Mouse (Mus musculus): Measurements from ENCODE around the gene Dnajc7. TPM values are rescaled to one million over a fixed set of nuclear protein-coding genes. Genes with fewer than 3 reads are reported as not detected.
"Not testable (repeated sequence)": the region's sequence is repeated elsewhere in the genome, so short reads cannot be mapped to it uniquely, and the experiment has no call there.

Dnajc7 gene
- polyA plus RNA-seq, 1 experiment from 2014 or later, result 109 TPM

DNA sequence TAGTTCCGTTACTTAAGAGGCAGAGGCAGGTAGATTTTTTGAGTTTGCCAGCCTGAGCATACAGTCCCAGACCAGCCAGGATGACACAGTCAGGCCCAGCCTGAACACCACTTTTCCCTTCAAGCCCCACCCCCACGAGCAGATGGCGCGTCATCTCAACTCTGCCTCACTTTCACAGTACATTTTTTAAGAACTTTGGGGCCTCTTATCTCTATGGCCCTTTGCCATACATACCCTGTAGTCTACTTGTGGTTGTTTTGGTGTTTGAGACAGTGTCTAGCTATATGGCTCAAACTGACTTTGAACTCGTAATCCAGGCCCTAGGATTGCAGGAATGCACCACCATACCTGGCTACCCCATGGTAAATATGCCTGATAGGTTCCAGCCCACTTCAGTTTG lies 8.1 kb upstream of the Dnajc7 start:
- no peak overlapping the region for H3K9ac ChIP-seq
- peaks cover 55% of the 10 kb centered on the region for H3K4me1 ChIP-seq
- whole genome bisulfite sequencing (ENCODE audit: insufficient replicate concordance), result 69% methylated on average over 5 of the region's 5 CpGs

DNA sequence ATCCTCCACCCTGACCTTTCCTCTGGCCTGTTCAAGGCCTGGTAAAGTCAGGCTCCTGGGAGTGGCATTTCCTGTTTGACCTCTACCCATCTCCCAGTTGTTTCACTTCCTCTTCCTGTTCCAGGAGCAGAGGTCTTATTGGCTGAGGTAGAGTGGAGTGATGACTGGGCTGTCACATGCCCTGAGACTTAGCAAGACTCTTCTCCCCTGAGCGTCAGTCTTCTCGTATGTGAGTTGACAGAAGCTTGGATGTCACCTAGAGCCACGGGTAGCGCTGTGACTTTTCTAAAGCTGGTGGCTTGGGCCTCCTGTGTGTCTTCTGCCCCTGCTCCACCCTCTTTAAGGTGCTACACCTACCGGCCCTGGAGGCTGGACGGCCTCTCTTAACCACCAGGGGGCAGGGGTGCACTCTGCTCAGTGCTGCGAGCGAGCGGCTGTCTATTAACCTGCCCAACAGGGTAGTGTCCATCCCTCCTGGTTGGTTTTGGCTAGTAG lies 6.8 kb upstream of the Dnajc7 start:
- peak; percentile 69 for ATAC-seq
- Histone ChIP-seq H3K27ac (peak overlapping the region; percentile 16; the same call in 1 of the 2 replicates), H3K4me3 (no peak overlapping the region), H3K36me3 (peaks cover 30% of the 10 kb centered on the region), H3K4me2 (peak overlapping the region; percentile 35), H3K27me3 (replicated peaks) (peaks cover 20% of the 10 kb centered on the region), H3K4me1 (peaks cover 61% of the 10 kb centered on the region), H3K9me3 (replicated peaks) (no peaks in the 10 kb centered on the region), H3K9ac (no peak overlapping the region)
- 11% methylated on average over 9 of the region's 9 CpGs for whole genome bisulfite sequencing (ENCODE audit: insufficient replicate concordance)

More for the DNA sequence above, 8.1 kb upstream of the Dnajc7 start:
- Histone ChIP-seq H3K36me3 (peaks cover 30% of the 10 kb centered on the region), H3K9me3 (replicated peaks) (no peaks in the 10 kb centered on the region), H3K4me2 (no peak overlapping the region), H3K4me3 (no peak overlapping the region), H3K27me3 (replicated peaks) (peaks cover 31% of the 10 kb centered on the region), H3K27ac (no peak overlapping the region)
- ATAC-seq, result no peak

DNA sequence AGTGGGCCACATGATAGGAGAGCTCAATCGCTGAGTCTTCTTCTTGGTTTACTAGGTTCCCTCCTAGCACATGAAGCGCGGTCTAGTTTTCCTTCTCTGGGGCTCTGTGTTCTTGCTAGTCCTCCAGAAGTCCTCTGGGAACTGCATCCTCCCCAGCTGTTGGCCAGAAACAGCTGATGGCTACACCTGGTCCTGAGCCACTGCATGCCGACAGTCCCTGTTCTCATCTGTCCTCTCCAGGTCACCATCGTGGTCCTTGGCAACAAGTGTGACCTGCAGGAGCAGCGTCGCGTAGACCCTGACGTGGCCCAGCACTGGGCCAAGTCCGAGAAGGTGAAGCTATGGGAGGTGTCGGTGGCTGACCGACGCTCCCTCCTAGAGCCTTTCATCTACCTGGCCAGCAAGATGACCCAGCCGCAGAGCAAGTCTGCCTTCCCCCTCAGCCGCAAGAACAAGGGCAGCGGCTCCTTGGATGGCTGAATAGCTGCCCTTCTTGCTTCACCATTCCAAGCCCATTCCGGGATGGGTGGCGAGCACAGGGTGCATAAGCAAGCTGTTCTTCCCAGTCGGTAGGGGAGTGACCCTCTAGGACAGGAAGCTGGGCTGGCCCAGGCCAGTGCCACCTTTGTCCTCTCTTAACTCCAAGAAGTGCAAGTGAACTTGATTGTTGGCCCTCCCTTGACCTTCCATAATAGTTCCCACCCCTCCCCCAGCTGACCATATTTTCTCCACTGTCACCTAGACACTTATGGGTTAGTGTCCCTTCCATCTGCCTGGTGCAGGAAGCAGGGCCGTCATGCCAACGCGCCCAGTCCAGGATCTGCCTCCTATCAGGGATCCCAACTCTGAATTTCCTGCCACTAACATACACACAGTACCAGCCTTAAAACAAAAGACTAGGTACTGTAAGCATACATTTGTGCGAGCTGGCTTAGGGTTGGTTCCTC lies 6.1 kb upstream of the Dnajc7 start:
- Histone ChIP-seq H3K27me3 (replicated peaks) (peaks cover 20% of the 10 kb centered on the region), H3K9ac (no peak overlapping the region), H3K4me3 (no peak overlapping the region), H3K4me1 (peaks cover 61% of the 10 kb centered on the region), H3K36me3 (peaks cover 30% of the 10 kb centered on the region), H3K27ac (peak overlapping the region; percentile 10; the same call in 1 of the 2 replicates), H3K4me2 (peak overlapping the region; percentile 35; the same call in 1 of the 2 replicates), H3K9me3 (replicated peaks) (no peaks in the 10 kb centered on the region)
- ATAC-seq, result no peak
- WGBS (ENCODE audit: insufficient replicate concordance), result 86% methylated on average over 23 of the region's 23 CpGs

DNA sequence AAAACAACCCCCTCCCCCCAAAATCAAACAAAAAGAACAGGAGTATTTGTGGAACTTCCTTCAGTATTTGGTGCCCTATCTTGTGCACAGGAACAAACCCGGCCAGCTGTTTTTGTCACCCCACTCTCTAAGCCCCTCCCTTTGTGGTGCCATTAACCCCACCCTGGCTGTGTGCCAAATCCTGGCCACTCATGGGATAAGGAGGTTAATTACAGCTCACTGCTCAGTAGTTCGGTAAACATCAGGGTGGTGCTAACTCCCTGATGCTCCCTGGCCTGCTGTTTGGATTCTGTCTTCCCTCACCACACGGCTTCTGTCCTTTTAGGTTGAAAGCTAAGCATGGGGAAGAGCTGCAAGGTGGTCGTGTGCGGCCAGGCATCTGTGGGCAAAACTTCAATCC lies 3.9 kb upstream of the Dnajc7 start:
- peaks cover 30% of the 10 kb centered on the region for H3K36me3 ChIP-seq
- ATAC-seq, result no peak
- peak overlapping the region; percentile 45; the same call in 1 of the 2 replicates for H3K27ac ChIP-seq
- H3K27me3 ChIP-seq (replicated peaks), result 0 out of 2 replicates have a peak, but pooled peaks cover under 1% of the 10 kb centered on the region
- H3K9ac ChIP-seq, result peak overlapping the region; percentile 85
- H3K4me1 ChIP-seq, result peaks cover 63% of the 10 kb centered on the region
- peak overlapping the region; percentile 88 for H3K4me3 ChIP-seq
- 52% methylated on average over 5 of the region's 5 CpGs for WGBS (ENCODE audit: insufficient replicate concordance)
- no peaks in the 10 kb centered on the region for H3K9me3 ChIP-seq (replicated peaks)
- H3K4me2 ChIP-seq, result peak overlapping the region; percentile 83

DNA sequence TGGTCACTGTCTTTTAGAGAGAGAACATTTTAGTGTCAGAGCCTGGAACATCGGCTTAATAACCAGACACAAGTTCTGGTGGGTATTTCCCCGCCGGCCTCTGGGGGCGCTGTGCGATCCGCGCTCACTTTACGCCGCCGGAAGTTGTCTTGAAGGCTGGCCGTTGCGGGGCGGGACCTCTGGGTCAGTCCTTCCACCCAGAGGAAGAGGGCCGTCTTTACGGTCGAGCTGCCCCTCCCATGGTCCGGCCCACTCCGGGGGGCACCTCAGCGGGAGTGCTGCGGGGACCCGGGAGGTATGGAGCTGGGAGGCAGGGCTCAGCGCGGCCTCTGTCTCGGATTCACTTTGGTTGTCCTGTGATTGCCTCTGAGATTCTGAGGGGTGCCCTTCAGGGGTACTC lies 2.7 kb upstream of the Dnajc7 start:
- Histone ChIP-seq H3K4me1 (peaks cover 64% of the 10 kb centered on the region), H3K36me3 (peaks cover 30% of the 10 kb centered on the region), H3K9ac (peak overlapping the region; percentile 85), H3K27me3 (replicated peaks) (no peaks in the 10 kb centered on the region), H3K27ac (peak overlapping the region; percentile 80), H3K9me3 (replicated peaks) (no peaks in the 10 kb centered on the region), H3K4me2 (peak overlapping the region; percentile 83), H3K4me3 (peak overlapping the region; percentile 88)
- peak; percentile 80 for ATAC-seq
- under 1% methylated on average over 24 of the region's 24 CpGs for WGBS (ENCODE audit: insufficient replicate concordance)

DNA sequence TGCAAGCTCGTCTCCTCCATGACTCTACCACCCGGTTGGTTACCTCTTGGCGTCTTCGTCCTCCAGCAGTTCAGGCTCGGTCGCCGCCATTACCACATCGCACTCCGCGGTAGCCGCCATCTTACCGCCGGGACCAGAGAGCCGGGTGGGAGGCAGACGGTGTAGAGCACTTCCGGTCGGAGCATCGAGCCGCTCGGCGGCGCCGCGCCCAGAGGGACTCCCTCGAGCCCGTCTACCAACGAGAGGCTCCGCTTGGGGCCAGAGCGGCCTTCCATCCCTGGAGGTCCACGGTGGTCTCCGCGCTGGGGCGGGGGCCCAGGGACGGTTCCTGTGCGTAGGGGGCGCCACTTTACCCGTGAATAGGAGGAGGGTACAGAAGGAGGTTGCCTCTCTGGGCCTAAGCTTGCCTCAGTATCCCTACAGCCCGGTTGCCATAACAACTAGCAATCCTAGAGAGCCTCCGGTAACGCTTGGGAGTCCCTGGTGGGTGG lies 438 bp downstream of the Dnajc7 start:
- peak overlapping the region; percentile 84 for H3K27ac ChIP-seq

DNA sequence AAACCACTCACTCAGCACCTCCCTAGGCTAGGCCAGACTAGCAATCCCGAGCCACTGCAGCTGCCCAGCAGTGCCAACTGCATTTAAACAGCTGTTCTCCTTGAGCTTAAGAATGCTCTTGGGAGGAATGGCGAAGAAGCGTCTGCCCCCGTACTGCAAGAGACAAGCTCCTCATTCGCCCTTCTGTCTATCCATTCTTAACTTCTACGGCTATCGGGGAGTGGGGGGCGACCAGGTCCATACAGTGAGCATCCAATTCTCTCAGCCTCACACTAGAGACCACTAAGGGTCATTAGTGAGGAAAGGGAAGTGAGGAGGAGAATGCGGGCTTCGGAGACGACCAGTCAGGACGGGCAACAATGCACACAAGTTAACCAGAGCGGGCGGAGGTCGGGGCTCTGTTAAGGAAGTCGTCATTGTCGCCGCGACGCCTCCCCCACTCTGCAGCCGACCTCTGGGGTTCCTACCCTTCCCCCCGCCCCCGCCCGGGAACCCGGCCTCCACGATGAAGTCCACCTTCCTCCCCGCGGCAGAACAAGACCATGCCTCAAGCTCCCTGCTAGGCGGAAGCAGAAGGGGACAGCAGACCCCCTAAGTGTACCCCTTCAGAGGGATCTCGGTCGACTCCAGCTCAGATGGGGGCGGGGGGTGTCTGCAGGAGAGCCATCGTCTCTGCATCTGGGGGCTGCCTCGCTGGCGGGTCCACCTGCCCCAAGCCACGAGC lies 1.0 kb downstream of the Dnajc7 start, which contains the start of gene Nkiras2:
Gene Nkiras2, plus strand, starts transcription at position 484 of the 724 bp plus-strand sequence.
- Histone ChIP-seq H3K4me1 (peaks cover 68% of the 10 kb centered on the region), H3K4me2 (peak within 1 kb of the TSS; percentile 91), H3K4me3 (peak within 1 kb of the TSS; percentile 85), H3K27ac (peak within 1 kb of the TSS; percentile 84), H3K36me3 (peaks cover 11% of the 10 kb centered on the region), H3K9me3 (replicated peaks) (no peaks in the 10 kb centered on the region), H3K27me3 (replicated peaks) (no peaks in the 10 kb centered on the region), H3K9ac (peak within 1 kb of the TSS; percentile 89)
- WGBS (ENCODE audit: insufficient replicate concordance), result under 1% methylated on average over 35 of the region's 36 CpGs
- peak; percentile 63 for ATAC-seq

More for the DNA sequence above, 438 bp downstream of the Dnajc7 start:
- Histone ChIP-seq H3K4me1 (peaks cover 69% of the 10 kb centered on the region), H3K36me3 (peaks cover 11% of the 10 kb centered on the region), H3K9me3 (replicated peaks) (no peaks in the 10 kb centered on the region), H3K4me2 (peak overlapping the region; percentile 91), H3K27me3 (replicated peaks) (no peaks in the 10 kb centered on the region), H3K4me3 (peak overlapping the region; percentile 85), H3K9ac (peak overlapping the region; percentile 89)
- WGBS (ENCODE audit: insufficient replicate concordance), result under 1% methylated on average over 40 of the region's 40 CpGs
- peak; percentile 92 for ATAC-seq

DNA sequence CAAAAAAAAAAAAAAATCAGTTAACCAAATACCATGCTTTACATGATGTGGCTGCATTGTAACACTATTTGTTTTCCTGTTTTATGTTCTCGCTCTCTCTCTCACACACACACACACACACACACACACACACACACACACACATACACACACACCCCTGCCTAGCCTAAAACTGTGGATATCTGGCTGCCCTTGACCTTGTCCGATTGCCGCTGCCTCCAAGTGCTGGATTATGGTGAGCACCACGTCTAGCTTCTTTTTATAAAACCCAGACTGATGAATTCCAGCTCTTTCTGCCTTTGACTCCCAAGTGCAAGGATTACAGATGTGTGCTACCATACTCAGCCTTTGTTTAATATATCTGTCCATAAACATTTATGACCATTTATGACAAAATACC lies 2.5 kb downstream of the Dnajc7 start:
- H3K4me2 ChIP-seq, result peak overlapping the region; percentile 91
- whole genome bisulfite sequencing (ENCODE audit: insufficient replicate concordance), result 91% methylated on average over 4 of the region's 4 CpGs
- no peaks in the 10 kb centered on the region for H3K27me3 ChIP-seq (replicated peaks)
- H3K9ac ChIP-seq, result no peak overlapping the region
- H3K27ac ChIP-seq, result no peak overlapping the region
- no peaks in the 10 kb centered on the region for H3K9me3 ChIP-seq (replicated peaks)
- H3K4me1 ChIP-seq, result peaks cover 58% of the 10 kb centered on the region
- no peak overlapping the region for H3K4me3 ChIP-seq
- H3K36me3 ChIP-seq, result peaks cover 12% of the 10 kb centered on the region
- no peak for ATAC-seq

DNA sequence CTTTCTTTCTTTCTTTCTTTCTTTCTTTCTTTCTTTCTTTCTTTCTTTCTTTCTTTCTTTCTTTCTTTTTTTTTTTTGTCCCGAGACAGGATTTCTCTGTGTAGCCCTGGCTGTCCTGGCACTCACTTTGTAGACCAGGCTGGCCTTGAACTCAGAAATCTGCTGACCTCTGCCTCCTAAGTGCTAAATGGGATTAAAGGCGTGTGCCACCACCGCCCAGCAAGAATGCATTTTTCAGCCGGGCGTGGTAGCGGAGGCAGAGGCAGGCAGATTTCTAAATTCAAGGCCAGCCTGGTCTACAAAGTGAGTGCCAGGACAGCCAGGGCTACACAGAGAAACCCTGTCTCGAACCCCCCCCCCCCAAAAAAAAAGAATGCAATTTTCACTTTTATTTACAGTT lies 3.1 kb downstream of the Dnajc7 start:
- H3K4me2 ChIP-seq; H3K9me3 ChIP-seq (replicated peaks); H3K27me3 ChIP-seq (replicated peaks); H3K9ac ChIP-seq; ATAC-seq; H3K27ac ChIP-seq; H3K4me3 ChIP-seq: not testable (repeated sequence)
- H3K4me1 ChIP-seq, result peaks cover 55% of the 10 kb centered on the region
- 73% methylated on average over 7 of the region's 7 CpGs for WGBS (ENCODE audit: insufficient replicate concordance)
- peaks cover 15% of the 10 kb centered on the region for H3K36me3 ChIP-seq

DNA sequence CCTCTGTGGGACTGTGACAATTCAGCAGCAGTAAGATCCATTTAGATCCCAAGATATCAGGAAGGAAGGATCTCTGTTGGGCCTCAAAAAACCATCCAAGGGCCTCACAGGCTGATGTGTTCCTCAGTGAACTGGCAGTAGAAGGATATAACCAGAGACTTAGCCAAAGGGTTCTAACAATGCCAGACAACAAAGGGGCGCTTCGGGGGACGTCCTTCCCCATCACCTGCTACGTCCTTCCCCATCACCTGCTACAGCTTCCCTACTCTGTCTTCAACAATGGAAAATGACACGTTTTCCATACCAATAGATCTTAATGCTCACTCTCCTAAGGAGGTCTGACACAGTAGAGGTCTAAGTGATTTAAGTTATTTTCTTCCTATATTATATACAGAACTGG lies 3.6 kb downstream of the Dnajc7 start:
- H3K27ac ChIP-seq, result no peak overlapping the region
- H3K4me1 ChIP-seq, result peaks cover 59% of the 10 kb centered on the region
- peaks cover 19% of the 10 kb centered on the region for H3K36me3 ChIP-seq
- H3K9ac ChIP-seq, result no peak overlapping the region
- no peak for ATAC-seq
- 79% methylated on average over 5 of the region's 5 CpGs for WGBS (ENCODE audit: insufficient replicate concordance)
- H3K9me3 ChIP-seq (replicated peaks), result no peaks in the 10 kb centered on the region
- H3K4me2 ChIP-seq, result no peak overlapping the region
- H3K4me3 ChIP-seq, result no peak overlapping the region
- H3K27me3 ChIP-seq (replicated peaks), result no peaks in the 10 kb centered on the region

DNA sequence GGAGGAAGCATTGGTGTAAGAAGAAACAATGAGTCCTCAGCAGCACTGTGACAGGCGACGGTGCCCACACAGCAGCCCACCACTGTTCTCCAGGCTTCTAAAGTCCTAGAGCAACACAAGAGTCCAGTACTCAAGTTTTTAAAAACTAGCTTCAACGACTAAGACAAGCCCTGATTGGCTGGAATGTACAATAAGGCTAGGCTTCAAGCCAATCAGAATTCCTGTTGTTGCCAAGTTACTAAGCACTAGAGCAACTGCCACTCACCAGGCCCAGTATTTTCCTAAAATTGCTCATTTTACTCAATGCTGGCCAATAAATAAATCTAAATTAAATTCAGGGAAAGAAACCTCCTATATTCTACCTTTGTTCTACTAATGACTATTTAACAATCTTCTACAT lies 6.7 kb downstream of the Dnajc7 start:
- Histone ChIP-seq H3K4me2 (no peak overlapping the region), H3K36me3 (peaks cover 38% of the 10 kb centered on the region)

More for the DNA sequence above, 6.7 kb downstream of the Dnajc7 start:
- 82% methylated on average over 3 of the region's 3 CpGs for WGBS (ENCODE audit: insufficient replicate concordance)
- H3K27ac ChIP-seq, result no peak overlapping the region
- no peak overlapping the region for H3K4me3 ChIP-seq
- ATAC-seq, result no peak
- no peaks in the 10 kb centered on the region for H3K9me3 ChIP-seq (replicated peaks)
- H3K27me3 ChIP-seq (replicated peaks), result no peaks in the 10 kb centered on the region
- peaks cover 65% of the 10 kb centered on the region for H3K4me1 ChIP-seq
- H3K9ac ChIP-seq, result no peak overlapping the region

Data from liver, embryonic 12.5 days (tissue).